Mouse (Mus musculus) lung, postnatal 0 days (tissue): Measurements from ENCODE around the gene Osbpl8. TPM values are rescaled to one million over a fixed set of nuclear protein-coding genes. Genes with fewer than 3 reads are reported as not detected.
A peak's percentile ranks its signal among the peaks of the same experiment; 100 is the strongest.

Experiments
- ATAC-seq: fragments of 200-750 bp; cut with Nextera tagmentation; 2 replicates; pipeline ENCODE4 v1.8.0; 2017; ENCODE audit warnings: moderate library complexity
- DNase-seq: peaks from one replicate; pipeline ENCODE4 v3.0.0-alpha.2; 2016; ENCODE audit warnings: low spot score
- H3K27ac ChIP-seq: fragments of 300-500 bp; sonication (generic); 2 replicates; pipeline ENCODE4 v1.5.1; 2014; ENCODE audit warnings: antibody characterized with exemption, mild to moderate bottlenecking, low read length, mixed read lengths
- H3K27me3 ChIP-seq: fragments of 300-500 bp; sonication (generic); replicated peaks from 2 replicates; pipeline ENCODE4 v1.6.1; 2014; ENCODE audit warnings: low read length, mixed read lengths; ENCODE audit not compliant: insufficient read depth
- H3K36me3 ChIP-seq: fragments of 300-500 bp; sonication (generic); 2 replicates; pipeline ENCODE4 v1.6.1; 2014; ENCODE audit warnings: low read length, mixed read lengths; ENCODE audit not compliant: insufficient read depth
- H3K4me1 ChIP-seq: fragments of 300-500 bp; sonication (generic); 2 replicates; pipeline ENCODE4 v1.6.1; 2014; ENCODE audit warnings: antibody characterized with exemption, low read depth, low read length, mixed read lengths; ENCODE audit not compliant: insufficient read depth
- H3K4me2 ChIP-seq: fragments of 300-500 bp; sonication (generic); replicated peaks from 2 replicates; pipeline ENCODE4 v1.6.1; 2014; ENCODE audit warnings: low read depth, mild to moderate bottlenecking, low read length, moderate library complexity, mixed read lengths
- H3K4me3 ChIP-seq: fragments of 300-500 bp; sonication (generic); 2 replicates; pipeline ENCODE4 v1.5.1; 2014; ENCODE audit warnings: low read depth, low read length
- H3K9ac ChIP-seq: fragments of 300-500 bp; sonication (generic); replicated peaks from 2 replicates; pipeline ENCODE4 v1.6.1; 2014; ENCODE audit warnings: low read depth, mild to moderate bottlenecking
- H3K9me3 ChIP-seq: fragments of 300-500 bp; sonication (generic); 2 replicates; pipeline ENCODE4 v1.6.1; 2016; ENCODE audit warnings: low read length, mixed read lengths
- CTCF ChIP-seq: IDR thresholded peaks from 2 replicates; pipeline ENCODE4 v1.5.1; 2016; ENCODE audit warnings: antibody characterized with exemption, mild to moderate bottlenecking
- EP300 ChIP-seq: IDR thresholded peaks from 2 replicates; pipeline ENCODE4 v1.6.1; 2016; ENCODE audit warnings: antibody characterized with exemption, mild to moderate bottlenecking, control low read depth
- WGBS: fragments of 180-500 bp; shearing (Covaris S2); extraction: QIAGEN DNeasy Blood & Tissue Kit; methylation state at CpG from one replicate; pipeline ENCODE4 v1.1.7; 2014; 5-methylcytosine and 5-hydroxymethylcytosine counted together
- polyA plus RNA-seq: library from polyadenylated mRNA; unstranded; fragments of >200 nt; fragmentation: Nextera tagmentation; extraction: Ambion mirVana; gene quantifications from 2 replicates; pipeline ENCODE4 v1.2.1, GENCODE M21; 2015

The Osbpl8 gene
- polyA plus RNA-seq, 1 experiment from 2014 or later, result 12.9 TPM

GRCm38 (mm10) chr10:111275822-111276221 is 111.3 kb downstream of the Osbpl8 start:
- H3K4me3 ChIP-seq, result no peak overlapping the region
- H3K27me3 ChIP-seq, result no peaks in the 10 kb centered on the region
- no peak overlapping the region for H3K4me2 ChIP-seq
- H3K36me3 ChIP-seq, result peaks cover 20% of the 10 kb centered on the region; the same call in 1 of the 2 replicates
- WGBS, result 93% methylated on average over 2 of the region's 2 CpGs
- ATAC-seq (no peak), DNase-seq (no peak)
- no peaks in the 10 kb centered on the region for H3K9me3 ChIP-seq
- TF ChIP-seq EP300 (no peak), CTCF (no peak)
- no peak overlapping the region for H3K9ac ChIP-seq
- no peaks in the 10 kb centered on the region for H3K4me1 ChIP-seq
- H3K27ac ChIP-seq, result no peak overlapping the region

- Histone ChIP-seq H3K9ac (peak overlapping the region; percentile 56; the same call in 1 of the 2 replicates), H3K27me3 (no peaks in the 10 kb centered on the region), H3K4me1 (no peaks in the 10 kb centered on the region; the same call in 1 of the 2 replicates), H3K36me3 (no peaks in the 10 kb centered on the region; the same call in 1 of the 2 replicates), H3K4me2 (peak overlapping the region; percentile 77), H3K4me3 (no peak overlapping the region), H3K27ac (no peak overlapping the region; the same call in 1 of the 2 replicates), H3K9me3 (no peaks in the 10 kb centered on the region)
- 35% methylated on average over 6 of the region's 6 CpGs for WGBS
- TF ChIP-seq EP300 (no peak), CTCF (no peak)
- DNase-seq, result no peak
- no peak for ATAC-seq
These were observed 133.1 kb downstream of the Osbpl8 start for GRCm38 (mm10) chr10:111297631-111298030.

GRCm38 (mm10) chr10:111298140-111299098 is 133.9 kb downstream of the Osbpl8 start, which contains the start of gene Bbs10:
Bbs10 (plus strand) TSS chr10:111298679.
- Histone ChIP-seq H3K27me3 (no peaks in the 10 kb centered on the region), H3K4me2 (peak within 1 kb of the TSS; percentile 77), H3K9me3 (no peaks in the 10 kb centered on the region), H3K9ac (peak within 1 kb of the TSS; percentile 56), H3K36me3 (no peaks in the 10 kb centered on the region; the same call in 1 of the 2 replicates), H3K4me1 (no peaks in the 10 kb centered on the region; the same call in 1 of the 2 replicates), H3K4me3 (peak within 1 kb of the TSS; percentile 61), H3K27ac (peak within 1 kb of the TSS; percentile 82)
- under 1% methylated on average over 54 of the region's 54 CpGs for WGBS
- TF ChIP-seq EP300 (0 out of 2 replicates have a peak, but pooled peaks have one; percentile 9), CTCF (peak; percentile 87)
- peak; percentile 99 for ATAC-seq
- peak; percentile 98 for DNase-seq

DNA sequence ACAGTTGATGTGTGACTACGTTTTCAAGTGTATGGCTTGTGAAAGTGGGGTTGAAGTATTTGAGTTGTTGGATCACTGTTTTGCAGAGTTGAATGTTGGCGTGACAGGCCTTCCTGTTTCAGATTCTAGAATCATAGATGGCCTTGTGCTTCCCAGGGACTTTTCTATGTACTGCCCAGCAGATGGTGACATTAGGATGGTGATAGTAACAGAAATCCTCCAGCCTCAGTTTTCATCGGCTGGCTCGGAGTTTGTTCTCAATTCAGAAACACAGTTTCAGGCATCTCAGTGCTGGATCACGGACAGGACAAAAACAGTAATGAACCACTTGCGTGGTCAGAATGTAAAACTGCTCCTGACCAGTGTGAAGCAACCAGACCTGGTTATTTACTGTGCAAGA is 135.0 kb downstream of the Osbpl8 start:
- no peak for ATAC-seq
- TF ChIP-seq CTCF (peak; percentile 43), EP300 (0 out of 2 replicates have a peak, but pooled peaks have one; percentile 14)
- DNase-seq, result peak; percentile 46
- H3K27me3 ChIP-seq, result no peaks in the 10 kb centered on the region
- no peaks in the 10 kb centered on the region for H3K36me3 ChIP-seq
- no peak overlapping the region for H3K27ac ChIP-seq
- H3K4me2 ChIP-seq, result no peak overlapping the region
- WGBS, result 59% methylated on average over 6 of the region's 6 CpGs
- H3K9me3 ChIP-seq, result no peaks in the 10 kb centered on the region
- H3K4me1 ChIP-seq, result no peaks in the 10 kb centered on the region; the same call in 1 of the 2 replicates
- H3K4me3 ChIP-seq, result no peak overlapping the region
- H3K9ac ChIP-seq, result no peak overlapping the region

DNA sequence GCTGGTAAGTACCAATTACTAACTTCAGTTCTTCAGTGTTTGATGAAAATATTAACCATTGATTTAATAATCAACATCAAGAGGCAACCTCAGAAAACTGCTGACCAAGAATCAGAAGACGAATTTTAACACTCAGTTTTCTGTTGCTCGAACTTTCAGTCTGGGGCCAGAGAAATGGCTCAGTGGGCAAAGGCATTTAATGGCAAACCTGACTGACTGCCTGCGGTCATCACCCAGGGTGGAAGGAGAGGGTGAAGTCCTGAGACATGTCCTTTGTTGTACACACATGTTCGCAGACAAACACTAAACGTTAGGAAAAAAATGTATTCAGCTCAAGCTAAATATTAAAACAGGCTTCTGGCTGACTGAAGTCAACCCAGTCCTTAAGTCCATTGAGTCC is 136.5 kb downstream of the Osbpl8 start:
- ATAC-seq, result no peak
- Histone ChIP-seq H3K9ac (no peak overlapping the region), H3K36me3 (no peaks in the 10 kb centered on the region), H3K4me3 (no peak overlapping the region), H3K4me2 (no peak overlapping the region), H3K9me3 (no peaks in the 10 kb centered on the region), H3K27ac (no peak overlapping the region), H3K4me1 (no peaks in the 10 kb centered on the region; the same call in 1 of the 2 replicates), H3K27me3 (no peaks in the 10 kb centered on the region)
- 90% methylated on average over 5 of the region's 5 CpGs for WGBS
- DNase-seq, result no peak
- no peak for TF ChIP-seq CTCF
- TF ChIP-seq EP300, result no peak

- no peaks in the 10 kb centered on the region for H3K9me3 ChIP-seq
- no peaks in the 10 kb centered on the region for H3K36me3 ChIP-seq
- no peak overlapping the region for H3K4me3 ChIP-seq
- ATAC-seq, result no peak
- DNase-seq, result no peak
- 95% methylated on average over 6 of the region's 6 CpGs for WGBS
- TF ChIP-seq CTCF (no peak), EP300 (no peak)
- no peak overlapping the region for H3K4me2 ChIP-seq
- H3K27me3 ChIP-seq, result no peaks in the 10 kb centered on the region
- H3K9ac ChIP-seq, result no peak overlapping the region
- H3K27ac ChIP-seq, result no peak overlapping the region
- H3K4me1 ChIP-seq, result no peaks in the 10 kb centered on the region; the same call in 1 of the 2 replicates
These were observed 137.9 kb downstream of the Osbpl8 start for GRCm38 (mm10) chr10:111302486-111302885.
